In the genomic region with DNA sequence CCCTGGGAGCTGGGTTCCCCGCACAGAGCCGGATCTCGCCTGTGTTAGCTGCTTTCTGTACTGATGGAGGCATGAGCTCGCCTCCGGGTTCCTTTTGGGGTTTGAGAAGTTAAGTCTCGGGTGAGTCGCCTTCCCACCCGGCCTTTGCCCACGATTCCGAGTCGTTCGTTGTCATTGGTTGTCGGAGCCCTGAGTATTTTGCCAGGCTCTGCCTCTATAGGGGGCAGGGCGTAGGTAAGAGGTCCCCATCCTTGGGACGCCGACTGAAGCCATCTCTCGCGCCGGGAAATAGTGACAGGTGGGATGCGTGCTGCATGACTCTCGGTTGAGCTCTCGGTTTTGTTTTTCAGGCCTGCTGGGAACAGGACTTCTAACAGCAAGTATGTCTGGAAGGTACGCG, we compare ENCODE assay signal across 9 mouse cellular contexts. TPM values are rescaled to one million over a fixed set of nuclear protein-coding genes. Genes with fewer than 3 reads are reported as not detected.
DNase-seq lines count a peak whose midpoint lies in the region; ATAC-seq lines count a peak whose summit lies in the region.
"Had no signal": no experiment of that assay in that cellular context is flagged by ENCODE, and none has a peak within 500 bp of the region (broad histone marks: within the 10 kb centered on the region; RNA-seq: fewer than 3 reads in every experiment).

No protein-coding gene starts in this region.

- peak overlapping the region; percentile 79 for H3K4me2 ChIP-seq in hindbrain, embryonic 14.5 days (replicated peaks)

- H3K36me3 ChIP-seq in heart, embryonic 10.5 days, result peaks cover 33% of the 10 kb centered on the region
- H3K36me3 ChIP-seq in hindbrain, embryonic 14.5 days (replicated peaks; ENCODE audit: control insufficient read depth, insufficient read depth), result peaks cover 34% of the 10 kb centered on the region
- H3K36me3 ChIP-seq in midbrain, embryonic 10.5 days, result peaks cover 36% of the 10 kb centered on the region

- DNase-seq in heart, embryonic 10.5 days (ENCODE audit: low spot score), result no peak
- no peak for DNase-seq in heart, postnatal 25 days (ENCODE audit: low spot score)
- DNase-seq in urinary bladder, postnatal 14 days (ENCODE audit: low spot score), result peak; percentile 32
- no peak for DNase-seq in urinary bladder, postnatal 10 days (ENCODE audit: low spot score)
- no peak for DNase-seq in hindbrain, embryonic 14.5 days (ENCODE audit: low spot score)
- no peak for DNase-seq in midbrain, embryonic 10.5 days (ENCODE audit: low spot score)
- no peak for DNase-seq in retina, embryonic 14.5 days (ENCODE audit: low spot score)
- no peak for DNase-seq in right cerebral cortex, postnatal 36 days (ENCODE audit: low spot score in 2 of 2)

- intact Hi-C loops in heart, postnatal 25 days (cut with DNase I), result no loop called here

- under 1% methylated on average over 24 of the region's 24 CpGs for WGBS in heart, embryonic 10.5 days
- under 1% methylated on average over 24 of the region's 24 CpGs for WGBS in hindbrain, embryonic 14.5 days
- under 1% methylated on average over 24 of the region's 24 CpGs for WGBS in midbrain, embryonic 10.5 days

- H3K9me3 ChIP-seq in heart, embryonic 10.5 days, result no peaks in the 10 kb centered on the region
- no peaks in the 10 kb centered on the region for H3K9me3 ChIP-seq in hindbrain, embryonic 14.5 days (ENCODE audit: control insufficient read depth, low read length)
- H3K9me3 ChIP-seq in midbrain, embryonic 10.5 days (replicated peaks), result no peaks in the 10 kb centered on the region

- peak overlapping the region; percentile 96 for H3K27ac ChIP-seq in heart, embryonic 10.5 days
- H3K27ac ChIP-seq in hindbrain, embryonic 14.5 days, result peak overlapping the region; percentile 86
- peak overlapping the region; percentile 97 for H3K27ac ChIP-seq in midbrain, embryonic 10.5 days (replicated peaks)

- no peaks in the 10 kb centered on the region for H3K27me3 ChIP-seq in heart, embryonic 10.5 days (ENCODE audit: insufficient read depth, poor library complexity, severe bottlenecking)
- H3K27me3 ChIP-seq in hindbrain, embryonic 14.5 days (ENCODE audit: control insufficient read depth, insufficient read depth, low read length), result no peaks in the 10 kb centered on the region
- H3K27me3 ChIP-seq in midbrain, embryonic 10.5 days (ENCODE audit: low read depth, poor library complexity, severe bottlenecking), result no peaks in the 10 kb centered on the region
- H3K27me3 ChIP-seq: Patski had no signal

- ATAC-seq in hindbrain, embryonic 14.5 days (ENCODE audit: low FRiP score), result peak; percentile 52; the same call in 1 of the 2 replicates

- peak overlapping the region; percentile 88 for H3K9ac ChIP-seq in hindbrain, embryonic 14.5 days

- peaks cover 12% of the 10 kb centered on the region; the same call in 1 of the 2 replicates for H3K4me1 ChIP-seq in heart, embryonic 10.5 days
- peaks cover 15% of the 10 kb centered on the region for H3K4me1 ChIP-seq in hindbrain, embryonic 14.5 days (replicated peaks; ENCODE audit: control insufficient read depth, insufficient read depth, low read length)
- peaks cover 27% of the 10 kb centered on the region for H3K4me1 ChIP-seq in midbrain, embryonic 10.5 days

- peak overlapping the region; percentile 95 for H3K4me3 ChIP-seq in heart, embryonic 10.5 days
- H3K4me3 ChIP-seq in hindbrain, embryonic 14.5 days (replicated peaks; ENCODE audit: low read length), result peak overlapping the region; percentile 76
- H3K4me3 ChIP-seq in midbrain, embryonic 10.5 days, result peak overlapping the region; percentile 90

RNA-seq across cellular contexts. Expression of gene Rpl35a, which starts 0.5 kb away (rescaled TPM):
- polyA plus RNA-seq in heart, embryonic 10.5 days (2016; fragmentation: Nextera tagmentation; extraction: Ambion mirVana), result 737 and 843 TPM in 2 replicates
- total RNA-seq in heart, postnatal 25 days (2021), result 100 to 1,000 TPM; 303 to 319 TPM
- polyA plus RNA-seq in hindbrain, embryonic 14.5 days (2014; fragmentation: Nextera tagmentation; extraction: Ambion mirVana), result 450 and 532 TPM in 2 replicates
- polyA plus RNA-seq in midbrain, embryonic 10.5 days (2016; fragmentation: Nextera tagmentation; extraction: Ambion mirVana), result 787 and 975 TPM in 2 replicates

RNA-seq across cellular contexts. Expression of gene Iqcg, which starts 0.8 kb away (rescaled TPM):
- 1.8 and 2.4 TPM in 2 replicates for polyA plus RNA-seq in heart, embryonic 10.5 days (2016; fragmentation: Nextera tagmentation; extraction: Ambion mirVana)
- total RNA-seq in heart, postnatal 25 days (2021), result under 1 TPM; 0.52 to 0.64 TPM
- 6.5 and 7.7 TPM in 2 replicates for polyA plus RNA-seq in hindbrain, embryonic 14.5 days (2014; fragmentation: Nextera tagmentation; extraction: Ambion mirVana)
- polyA plus RNA-seq in midbrain, embryonic 10.5 days (2016; fragmentation: Nextera tagmentation; extraction: Ambion mirVana), result 3.9 and 4.5 TPM in 2 replicates

RNA-seq across cellular contexts. Expression of gene Lmln, which starts 5.5 kb away (rescaled TPM):
- polyA plus RNA-seq in heart, embryonic 10.5 days (2016; fragmentation: Nextera tagmentation; extraction: Ambion mirVana), result 3.0 and 3.3 TPM in 2 replicates
- total RNA-seq in heart, postnatal 25 days (2021), result 1 to 10 TPM; 2.2 to 3.4 TPM
- polyA plus RNA-seq in hindbrain, embryonic 14.5 days (2014; fragmentation: Nextera tagmentation; extraction: Ambion mirVana), result 3.8 and 4.5 TPM in 2 replicates
- polyA plus RNA-seq in midbrain, embryonic 10.5 days (2016; fragmentation: Nextera tagmentation; extraction: Ambion mirVana), result 3.8 and 3.9 TPM in 2 replicates
